In the genomic region with DNA sequence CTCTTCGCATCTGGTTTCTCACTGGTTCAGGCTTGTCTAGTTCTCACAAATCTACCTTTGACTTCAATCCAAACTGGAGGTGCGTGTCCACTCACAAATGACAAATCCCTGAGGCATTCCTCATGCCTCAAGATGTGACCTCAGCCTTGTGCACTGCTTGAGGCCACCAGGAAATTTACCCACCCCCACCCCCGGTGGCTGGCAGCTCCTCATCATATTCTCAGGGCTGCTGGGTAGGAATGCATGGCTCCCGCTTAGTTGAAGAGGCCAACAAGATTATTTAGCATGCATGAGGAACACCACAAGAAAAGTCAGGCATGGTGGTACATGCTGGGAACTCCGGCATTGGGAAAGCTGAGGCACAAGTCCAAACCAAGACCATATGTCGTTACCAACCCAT, we compare ENCODE assay signal across 24 mouse cellular contexts.
"Had no signal": no experiment of that assay in that cellular context is flagged by ENCODE, and none has a peak within 500 bp of the region (broad histone marks: within the 10 kb centered on the region; RNA-seq: fewer than 3 reads in every experiment).

No protein-coding gene starts in this region.

- H3K27me3 ChIP-seq: heart, embryonic 13.5 days; heart, embryonic 15.5 days; hindbrain, embryonic 12.5 days; intestine, embryonic 15.5 days; limb, embryonic 12.5 days; liver, embryonic 13.5 days had no signal

- H3K4me1 ChIP-seq: heart, embryonic 13.5 days; heart, embryonic 15.5 days; hindbrain, embryonic 10.5 days; hindbrain, embryonic 12.5 days; intestine, embryonic 15.5 days; liver, embryonic 13.5 days had no signal

- H3K36me3 ChIP-seq: heart, embryonic 13.5 days; heart, embryonic 15.5 days; hindbrain, embryonic 10.5 days; hindbrain, embryonic 12.5 days; intestine, embryonic 15.5 days; limb, embryonic 10.5 days; limb, embryonic 12.5 days; liver, embryonic 13.5 days had no signal

- DNase-seq: gastrocnemius, adult 2 months; gastrocnemius, postnatal 10 days; gastrocnemius, postnatal 25 days; heart, postnatal 4 days; kidney, adult 18-20 months; kidney, adult 8-10 months; kidney, postnatal 10 days; kidney, postnatal 25 days; kidney, postnatal 4 days; liver; liver, embryonic 13.5 days had no signal

- H3K4me3 ChIP-seq: gastrocnemius, adult 2 months; heart, embryonic 13.5 days; heart, embryonic 15.5 days; hindbrain, embryonic 10.5 days; hindbrain, embryonic 12.5 days; intestine, embryonic 15.5 days; layer of hippocampus, adult 2 months; left cerebral cortex, adult 2 months; limb, embryonic 10.5 days; limb, embryonic 12.5 days; liver, embryonic 13.5 days had no signal

- ATAC-seq: hindbrain, embryonic 16.5 days; inflammation-experienced regulatory T-cells, adult 6 months; intestine, embryonic 15.5 days; intestine, postnatal 0 days had no signal

- H3K27ac ChIP-seq: gastrocnemius, adult 2 months; heart, embryonic 13.5 days; heart, embryonic 15.5 days; hindbrain, embryonic 10.5 days; hindbrain, embryonic 12.5 days; hindbrain, embryonic 14.5 days; intestine, embryonic 15.5 days; layer of hippocampus, adult 2 months; left cerebral cortex, adult 2 months; limb, embryonic 10.5 days; limb, embryonic 12.5 days; liver, embryonic 13.5 days had no signal

- H3K9me3 ChIP-seq: heart, embryonic 13.5 days; heart, embryonic 15.5 days; hindbrain, embryonic 10.5 days; hindbrain, embryonic 12.5 days; intestine, embryonic 15.5 days; limb, embryonic 10.5 days; limb, embryonic 12.5 days had no signal
